Mouse (Mus musculus) heart, embryonic 11.5 days (tissue): ENCODE data around the gene Gucy2c. TPM values are rescaled to one million over a fixed set of nuclear protein-coding genes. Genes with fewer than 3 reads are reported as not detected.

ENCODE experiments used
- ATAC-seq: fragments of 200-750 bp; cut with Nextera tagmentation; replicated peaks from 2 replicates; pipeline ENCODE4 v1.8.0; 2017; ENCODE audit warnings: moderate library complexity; ENCODE audit not compliant: insufficient number of reproducible peaks, low FRiP score, low TSS enrichment
- H3K27ac ChIP-seq: fragments of 300-500 bp; sonication (generic); 2 replicates; pipeline ENCODE4 v1.5.1; 2014; ENCODE audit warnings: mild to moderate bottlenecking, low read depth, low read length
- H3K27me3 ChIP-seq: fragments of 300-500 bp; sonication (generic); 2 replicates; pipeline ENCODE4 v1.6.1; 2014; ENCODE audit warnings: mild to moderate bottlenecking, low read length, mixed read lengths; ENCODE audit not compliant: control insufficient read depth, insufficient read depth
- H3K36me3 ChIP-seq: fragments of 300-500 bp; sonication (generic); 2 replicates; pipeline ENCODE4 v1.6.1; 2014; ENCODE audit warnings: mild to moderate bottlenecking, low read length, moderate library complexity, mixed read lengths; ENCODE audit not compliant: control insufficient read depth, insufficient read depth
- H3K4me1 ChIP-seq: fragments of 300-500 bp; sonication (generic); 2 replicates; pipeline ENCODE4 v1.6.1; 2014; ENCODE audit warnings: low read length; ENCODE audit not compliant: control insufficient read depth, insufficient read depth
- H3K4me2 ChIP-seq: fragments of 300-500 bp; sonication (generic); 2 replicates; pipeline ENCODE4 v1.6.1; 2014; ENCODE audit warnings: mild to moderate bottlenecking, moderate library complexity
- H3K4me3 ChIP-seq: fragments of 300-500 bp; sonication (generic); 2 replicates; pipeline ENCODE4 v1.5.1; 2014; ENCODE audit warnings: low read depth, low read length
- H3K9ac ChIP-seq: fragments of 300-500 bp; sonication (generic); 2 replicates; pipeline ENCODE4 v1.6.1; 2014; ENCODE audit warnings: mild to moderate bottlenecking, low read depth, low read length, moderate library complexity
- H3K9me3 ChIP-seq: fragments of 300-500 bp; sonication (generic); replicated peaks from 2 replicates; pipeline ENCODE4 v1.6.1; 2016; ENCODE audit warnings: low read length; ENCODE audit not compliant: control insufficient read depth
- WGBS: fragments of 180-500 bp; shearing (Covaris S2); extraction: QIAGEN DNeasy Blood & Tissue Kit; methylation state at CpG from one replicate; pipeline ENCODE4 v1.1.7; 2014; ENCODE audit not compliant: insufficient replicate concordance; 5-methylcytosine and 5-hydroxymethylcytosine counted together
- polyA plus RNA-seq: library from polyadenylated mRNA; unstranded; fragments of >200 nt; fragmentation: Nextera tagmentation; extraction: Ambion mirVana; gene quantifications from 2 replicates; pipeline ENCODE4 v1.2.1, GENCODE M21; 2014

Gene Gucy2c
- polyA plus RNA-seq, 1 experiment from 2014 or later, result 0.11 TPM

GRCm38 (mm10) chr6:136817549-136817948 lies 36.0 kb upstream of the Gucy2c start:
- Histone ChIP-seq H3K4me1 (peaks cover 2% of the 10 kb centered on the region; the same call in 1 of the 2 replicates), H3K27ac (no peak overlapping the region), H3K9me3 (no peaks in the 10 kb centered on the region), H3K4me2 (no peak overlapping the region), H3K36me3 (peaks cover 71% of the 10 kb centered on the region), H3K27me3 (no peaks in the 10 kb centered on the region), H3K9ac (no peak overlapping the region), H3K4me3 (no peak overlapping the region)
- no peak for ATAC-seq
- 95% methylated on average over 3 of the region's 3 CpGs for WGBS

DNA sequence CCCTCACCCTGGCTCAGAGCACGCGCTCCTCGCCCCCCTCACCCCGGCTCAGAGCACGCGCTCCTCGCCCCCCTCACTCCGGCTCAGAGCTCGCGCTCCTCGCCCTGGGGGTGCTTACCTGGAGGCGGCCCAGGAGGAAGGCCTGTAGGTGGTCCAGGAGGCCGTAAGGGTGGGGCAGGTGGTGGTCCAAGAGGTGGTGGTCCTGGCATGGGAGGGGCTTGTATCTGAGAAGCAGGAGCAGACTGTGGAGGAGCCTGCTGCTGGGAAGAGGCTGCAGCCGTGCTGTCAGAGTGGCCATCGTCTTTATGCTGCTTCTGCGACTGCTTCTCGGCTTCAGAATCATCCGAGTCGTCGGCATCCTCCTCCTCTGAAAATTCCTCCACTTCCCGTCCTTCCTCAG lies 35.3 kb upstream of the Gucy2c start:
- H3K4me3 ChIP-seq, result no peak overlapping the region
- no peaks in the 10 kb centered on the region for H3K27me3 ChIP-seq
- H3K9me3 ChIP-seq, result no peaks in the 10 kb centered on the region
- H3K4me2 ChIP-seq, result no peak overlapping the region
- H3K4me1 ChIP-seq, result peaks cover 2% of the 10 kb centered on the region; the same call in 1 of the 2 replicates
- H3K27ac ChIP-seq, result no peak overlapping the region
- 92% methylated on average over 21 of the region's 21 CpGs for WGBS
- peaks cover 65% of the 10 kb centered on the region for H3K36me3 ChIP-seq
- ATAC-seq, result no peak
- no peak overlapping the region for H3K9ac ChIP-seq

GRCm38 (mm10) chr6:136815381-136815780 lies 33.8 kb upstream of the Gucy2c start:
- no peaks in the 10 kb centered on the region for H3K9me3 ChIP-seq
- H3K27ac ChIP-seq, result no peak overlapping the region
- H3K4me2 ChIP-seq, result no peak overlapping the region
- no peak overlapping the region for H3K9ac ChIP-seq
- WGBS, result 97% methylated on average over 7 of the region's 7 CpGs
- no peaks in the 10 kb centered on the region for H3K27me3 ChIP-seq
- H3K36me3 ChIP-seq, result peaks cover 53% of the 10 kb centered on the region
- no peak for ATAC-seq
- H3K4me3 ChIP-seq, result no peak overlapping the region
- no peaks in the 10 kb centered on the region for H3K4me1 ChIP-seq

DNA sequence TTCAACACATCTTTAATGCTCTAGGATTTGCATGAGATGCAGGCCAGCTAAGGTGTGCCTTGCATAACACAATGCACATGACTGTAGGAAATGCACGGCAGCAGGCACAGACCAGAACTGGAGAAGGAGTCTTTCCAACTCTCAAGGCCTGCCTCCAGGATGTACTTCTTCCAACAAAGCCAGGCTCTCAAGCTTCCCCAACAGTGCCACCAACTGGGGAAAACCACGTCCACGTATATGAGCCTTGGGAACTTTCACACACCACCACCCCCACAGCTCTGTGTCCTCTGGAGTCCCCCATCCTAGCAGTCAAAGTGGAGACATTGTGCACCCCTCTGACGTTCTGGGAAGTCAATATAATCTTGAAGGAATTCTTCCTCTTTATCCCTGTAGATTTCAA lies 31.6 kb upstream of the Gucy2c start:
- WGBS, result 42% methylated on average over 4 of the region's 4 CpGs

GRCm38 (mm10) chr6:136811196-136811595 lies 29.6 kb upstream of the Gucy2c start:
- Histone ChIP-seq H3K4me3 (no peak overlapping the region), H3K4me2 (no peak overlapping the region), H3K9me3 (no peaks in the 10 kb centered on the region), H3K36me3 (peaks cover 24% of the 10 kb centered on the region), H3K9ac (no peak overlapping the region), H3K27me3 (no peaks in the 10 kb centered on the region), H3K4me1 (peaks cover 9% of the 10 kb centered on the region), H3K27ac (no peak overlapping the region)
- no peak for ATAC-seq
- WGBS, result 85% methylated on average over 10 of the region's 10 CpGs

More for the DNA sequence above, 31.6 kb upstream of the Gucy2c start:
- no peak overlapping the region for H3K27ac ChIP-seq
- no peaks in the 10 kb centered on the region for H3K9me3 ChIP-seq
- peaks cover 9% of the 10 kb centered on the region for H3K4me1 ChIP-seq
- H3K36me3 ChIP-seq, result peaks cover 40% of the 10 kb centered on the region
- no peak for ATAC-seq
- no peak overlapping the region for H3K4me2 ChIP-seq
- H3K4me3 ChIP-seq, result no peak overlapping the region
- H3K27me3 ChIP-seq, result no peaks in the 10 kb centered on the region
- H3K9ac ChIP-seq, result no peak overlapping the region

- no peaks in the 10 kb centered on the region for H3K9me3 ChIP-seq
- ATAC-seq, result no peak
- peaks cover 9% of the 10 kb centered on the region for H3K4me1 ChIP-seq
- peaks cover 14% of the 10 kb centered on the region; the same call in 1 of the 2 replicates for H3K36me3 ChIP-seq
- H3K4me3 ChIP-seq, result peak overlapping the region; percentile 87
- H3K27me3 ChIP-seq, result no peaks in the 10 kb centered on the region
- no peak overlapping the region for H3K27ac ChIP-seq
- peak overlapping the region; percentile 93 for H3K4me2 ChIP-seq
- H3K9ac ChIP-seq, result no peak overlapping the region
- 64% methylated on average over 13 of the region's 13 CpGs for WGBS
These were observed 28.1 kb upstream of the Gucy2c start for GRCm38 (mm10) chr6:136809673-136810072.

GRCm38 (mm10) chr6:136809077-136809476 lies 27.5 kb upstream of the Gucy2c start:
- Histone ChIP-seq H3K27me3 (no peaks in the 10 kb centered on the region), H3K36me3 (peaks cover 8% of the 10 kb centered on the region; the same call in 1 of the 2 replicates), H3K9ac (peak overlapping the region; percentile 78), H3K4me1 (peaks cover 9% of the 10 kb centered on the region), H3K4me3 (peak overlapping the region; percentile 87), H3K9me3 (no peaks in the 10 kb centered on the region), H3K4me2 (peak overlapping the region; percentile 93), H3K27ac (no peak overlapping the region)
- no peak for ATAC-seq
- WGBS, result 22% methylated on average over 14 of the region's 14 CpGs

DNA sequence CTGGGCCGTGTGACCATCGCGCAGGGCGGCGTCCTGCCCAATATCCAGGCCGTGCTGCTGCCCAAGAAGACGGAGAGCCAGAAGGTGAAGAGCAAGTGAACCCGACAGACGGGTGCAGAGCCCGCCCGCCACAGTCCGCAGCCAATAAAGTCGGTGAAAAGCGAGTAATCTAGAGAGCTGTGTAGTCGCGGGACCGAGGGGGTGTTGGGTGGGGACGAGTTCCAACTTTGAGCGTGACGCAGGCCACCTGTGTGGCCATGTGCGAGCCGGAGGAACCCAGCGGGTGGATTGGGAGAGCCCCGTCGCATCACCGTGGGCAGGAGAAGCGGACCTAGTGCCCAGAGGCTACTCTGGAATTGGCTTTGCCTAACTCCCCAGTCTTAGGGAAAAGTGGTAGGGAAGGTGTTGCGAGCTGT lies 27.1 kb upstream of the Gucy2c start:
- no peak overlapping the region for H3K27ac ChIP-seq
- under 1% methylated on average over 28 of the region's 28 CpGs for WGBS
- ATAC-seq, result peak; percentile 9; the same call in 1 of the 2 replicates

GRCm38 (mm10) chr6:136808014-136808417 lies 26.5 kb upstream of the Gucy2c start, which contains the start of gene H2afj:
Gene H2afj (plus strand): TSS chr6:136808244.
- 0% methylated on average over 34 of the region's 34 CpGs for WGBS
- no peaks in the 10 kb centered on the region for H3K9me3 ChIP-seq
- H3K4me3 ChIP-seq, result peak within 1 kb of the TSS; percentile 87
- H3K4me2 ChIP-seq, result peak within 1 kb of the TSS; percentile 93
- H3K9ac ChIP-seq, result peak within 1 kb of the TSS; percentile 78
- peaks cover 2% of the 10 kb centered on the region; the same call in 1 of the 2 replicates for H3K36me3 ChIP-seq
- ATAC-seq, result peak; percentile 87
- peaks cover 11% of the 10 kb centered on the region for H3K4me1 ChIP-seq
- no peaks in the 10 kb centered on the region for H3K27me3 ChIP-seq
- H3K27ac ChIP-seq, result peak within 1 kb of the TSS; percentile 41; the same call in 1 of the 2 replicates

More for the DNA sequence above, 27.1 kb upstream of the Gucy2c start:
- Histone ChIP-seq H3K4me1 (peaks cover 9% of the 10 kb centered on the region), H3K36me3 (peaks cover 5% of the 10 kb centered on the region; the same call in 1 of the 2 replicates), H3K9ac (peak overlapping the region; percentile 78), H3K9me3 (no peaks in the 10 kb centered on the region), H3K4me3 (peak overlapping the region; percentile 87), H3K4me2 (peak overlapping the region; percentile 93), H3K27me3 (no peaks in the 10 kb centered on the region)
